Mouse (Mus musculus) frontal cortex, postnatal 25 days (tissue): ENCODE measurements around the gene Mbtd1.

ENCODE experiments used
- DNase-seq, 2 experiments: peaks; one replicate each; pipeline ENCODE4 v3.0.0; 2022; ENCODE audit warnings: low spot score in 2 of 2

Mbtd1 gene

DNA sequence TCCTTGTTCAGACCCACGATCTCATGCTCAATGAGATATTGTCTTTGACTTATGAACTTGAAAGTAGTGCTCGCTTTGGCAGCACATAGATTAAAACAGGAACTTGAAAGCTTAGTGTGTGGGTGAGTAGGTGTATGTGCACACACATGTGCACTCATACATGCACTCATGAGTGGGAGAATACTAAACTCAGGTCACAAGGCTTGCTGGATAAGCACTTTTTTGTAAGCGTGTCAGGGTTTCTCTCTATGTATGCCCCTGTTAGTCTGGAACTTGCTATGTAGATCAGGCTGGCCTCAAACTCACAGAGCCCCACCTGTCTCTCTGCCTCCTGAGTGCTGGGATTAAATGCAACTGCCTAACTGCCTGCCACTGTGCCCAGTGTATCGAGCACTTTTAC, 101.4 kb downstream of the Mbtd1 start:
- DNase-seq = no peak

GRCm38 (mm10) chr11:93987625-93988327, 102.1 kb downstream of the Mbtd1 start:
- DNase-seq = no peak

DNA sequence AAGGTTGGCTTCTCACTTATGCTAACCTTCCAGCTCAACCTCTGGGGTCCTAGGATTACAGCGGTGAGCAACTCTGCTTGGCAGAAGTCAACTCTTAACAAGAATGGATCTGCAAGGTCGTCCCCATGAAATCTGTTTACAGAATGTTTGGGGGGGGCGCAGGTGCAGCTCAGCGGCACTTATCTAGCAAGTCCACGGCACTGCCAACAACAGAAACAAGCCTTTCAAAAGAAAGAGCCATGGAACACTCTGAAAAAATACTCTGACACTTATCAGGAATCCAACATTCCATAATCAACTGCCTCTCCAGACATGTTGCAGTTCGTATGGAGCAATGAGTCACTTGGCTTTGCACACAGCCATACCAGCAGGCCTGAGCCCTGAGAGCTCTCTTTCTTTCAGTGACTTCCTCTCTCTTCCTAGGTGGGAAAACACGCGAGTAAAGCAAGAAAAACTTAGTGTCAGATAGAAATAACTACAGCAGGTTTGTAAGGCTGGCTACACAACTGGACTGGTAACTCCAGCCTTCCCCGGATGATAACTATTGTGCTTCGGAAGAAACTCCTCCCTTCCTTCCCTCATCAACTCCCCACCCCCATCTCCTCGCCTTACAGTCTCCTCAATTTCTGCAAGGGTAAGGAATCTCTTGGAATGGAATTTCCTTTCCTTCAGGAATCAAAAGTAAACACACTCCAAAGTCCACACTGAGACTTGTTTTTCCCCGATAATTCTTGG, 102.8 kb downstream of the Mbtd1 start:
- DNase-seq = no peak

- DNase-seq = no peak
These were observed 108.9 kb downstream of the Mbtd1 start for GRCm38 (mm10) chr11:93994531-93994930.

DNA sequence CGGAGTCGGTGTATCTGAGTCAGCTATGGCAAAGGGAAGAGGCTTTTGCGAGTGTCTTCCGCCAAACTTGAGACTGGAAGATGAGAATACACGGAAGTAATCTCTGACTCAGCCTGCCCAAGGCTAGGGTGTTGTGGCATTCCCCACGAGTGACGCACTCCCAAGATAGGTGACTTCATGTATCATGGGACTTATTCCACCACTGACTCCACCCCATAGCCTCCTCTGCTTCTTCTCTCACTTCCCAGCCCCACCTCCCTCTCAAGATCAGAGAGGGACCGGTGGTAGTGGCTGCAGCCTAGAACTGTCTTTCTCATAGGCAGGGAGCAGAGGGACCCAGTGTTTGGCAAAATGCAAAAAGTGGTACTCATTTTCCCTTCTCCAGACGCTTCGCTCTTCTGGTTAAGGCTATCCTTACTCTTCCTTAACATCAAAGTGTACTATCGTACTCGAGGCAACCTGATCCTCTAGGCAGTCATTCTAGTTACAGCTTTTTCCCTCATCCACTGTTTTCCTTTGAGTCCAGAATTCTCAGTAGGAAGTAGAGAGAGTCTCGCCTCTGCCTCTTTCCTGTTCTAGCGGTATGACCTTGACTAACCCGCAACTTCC, 109.6 kb downstream of the Mbtd1 start:
- DNase-seq = peak; percentile 42 to 64

DNA sequence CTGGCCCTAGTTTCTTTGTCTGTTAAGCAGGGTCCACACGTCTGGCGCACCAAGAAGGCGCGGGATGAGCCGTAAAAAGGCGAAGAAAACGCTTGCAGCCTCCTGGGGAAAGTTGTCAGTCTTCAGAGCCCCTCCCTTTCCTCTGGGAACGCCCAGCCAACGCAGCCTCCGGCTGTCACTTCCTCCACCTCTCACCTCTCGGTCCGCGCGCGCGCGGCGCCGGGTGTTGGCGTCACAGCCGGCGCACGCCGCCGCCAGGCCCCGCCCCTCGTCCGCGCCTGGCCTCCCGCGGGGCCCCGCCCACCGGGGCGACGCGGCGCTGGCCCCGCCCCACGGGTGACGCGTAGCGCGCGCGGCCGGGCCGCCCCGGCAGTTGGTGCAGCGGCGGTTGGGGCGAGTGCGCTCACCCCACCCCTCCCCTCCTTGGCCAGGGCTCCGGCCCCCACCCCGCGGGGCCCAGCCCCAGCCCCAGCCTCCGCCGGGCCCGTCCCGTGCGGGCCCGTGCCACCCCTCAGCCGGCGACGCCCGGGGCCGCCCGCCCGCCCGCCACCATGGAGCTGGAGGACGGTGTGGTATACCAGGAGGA, 110.2 kb downstream of the Mbtd1 start, which contains the start of gene Spag9:
TSS of gene Spag9 (plus strand) at position 372 of the 586 bp plus-strand sequence.
- peak; percentile 61 to 87 for DNase-seq
